Mouse (Mus musculus) CH12.LX (cell line): Measurements from ENCODE around the gene Pias1. TPM values are rescaled to one million over a fixed set of nuclear protein-coding genes. Genes with fewer than 3 reads are reported as not detected.

Source experiments
- DNase-seq: peaks from one replicate; pipeline ENCODE4 v3.0.0-alpha.2; 2013; ENCODE audit errors: extremely low read depth
- H3K27ac ChIP-seq: 2 replicates; pipeline ENCODE4 v1.5.1; 2012; ENCODE audit warnings: low read depth, mild to moderate bottlenecking, control low read depth, moderate library complexity; ENCODE audit not compliant: insufficient read depth
- H3K27me3 ChIP-seq: replicated peaks from 2 replicates; pipeline ENCODE3; 2012; ENCODE audit warnings: inconsistent platforms
- H3K36me3 ChIP-seq, 2 experiments: replicated peaks in 1 of 2; 2 replicates each; pipeline versions ENCODE3 to v1.6.1; 2012; ENCODE audit warnings: inconsistent platforms in 1 of 2, low read length in 1 of 2, mild to moderate bottlenecking in 1 of 2, mixed read lengths in 1 of 2, moderate library complexity in 1 of 2; ENCODE audit not compliant: control insufficient read depth in 1 of 2, insufficient read depth in 1 of 2
- H3K4me1 ChIP-seq, 2 experiments: 2 replicates each; pipeline ENCODE4 v1.6.1; 2012; ENCODE audit warnings: inconsistent platforms in 1 of 2, moderate library complexity in 1 of 2; ENCODE audit not compliant: insufficient read depth in 2 of 2, control insufficient read depth in 1 of 2
- H3K4me2 ChIP-seq: 2 replicates; pipeline ENCODE4 v1.6.1; 2012; ENCODE audit warnings: low read depth, mild to moderate bottlenecking, control low read depth; ENCODE audit not compliant: poor library complexity, insufficient read depth, severe bottlenecking
- H3K4me3 ChIP-seq, 3 experiments: fragments of 150-350 bp in 1 of 3; sonication (generic) in 1 of 3; replicated peaks in 1 of 3; 2 replicates each; pipeline versions ENCODE3 to v1.5.1; 2011 to 2012; ENCODE audit warnings: low read depth in 2 of 3, low read length in 2 of 3, mild to moderate bottlenecking in 2 of 3, moderate library complexity in 2 of 3, control low read depth in 1 of 3, improper control_type of control experiment in 1 of 3, inconsistent platforms in 1 of 3, mixed read lengths in 1 of 3; ENCODE audit not compliant: poor library complexity in 1 of 3
- H3K79me2 ChIP-seq: replicated peaks from 2 replicates; pipeline ENCODE4 v1.6.1; 2012; ENCODE audit warnings: mild to moderate bottlenecking, moderate library complexity; ENCODE audit not compliant: control insufficient read depth, poor library complexity, insufficient read depth, severe bottlenecking; ENCODE audit errors: extremely low read depth
- H3K9ac ChIP-seq: 2 replicates; pipeline ENCODE4 v1.6.1; 2012; ENCODE audit warnings: low read depth, mild to moderate bottlenecking, control low read depth, moderate library complexity; ENCODE audit not compliant: insufficient read depth
- H3K9me3 ChIP-seq: replicated peaks from 2 replicates; pipeline ENCODE3; 2012; ENCODE audit warnings: low read length, inconsistent platforms, mixed read lengths
- BHLHE40 ChIP-seq: IDR thresholded peaks from 2 replicates; pipeline ENCODE4 v1.6.1; 2011; ENCODE audit warnings: mild to moderate bottlenecking, low read depth, low read length, improper control_type of control experiment
- CHD1 ChIP-seq: IDR thresholded peaks from 2 replicates; pipeline ENCODE4 v1.6.1; 2012; ENCODE audit warnings: low read depth, low read length, improper control_type of control experiment, inconsistent platforms
- CHD2 ChIP-seq: IDR thresholded peaks from 2 replicates; pipeline ENCODE4 v1.6.1; 2011; ENCODE audit warnings: low read length, improper control_type of control experiment
- CTCF ChIP-seq, 2 experiments: IDR thresholded peaks in 1 of 2; conservative IDR thresholded peaks in 1 of 2; 2 replicates each; pipeline ENCODE4 v1.5.1; 2011 to 2012; ENCODE audit warnings: low read depth in 2 of 2, low read length in 2 of 2, improper control_type of control experiment in 1 of 2, inconsistent platforms in 1 of 2, mild to moderate bottlenecking in 1 of 2, moderate library complexity in 1 of 2
- E2F4 ChIP-seq: IDR thresholded peaks from 2 replicates; pipeline ENCODE4 v1.6.1; 2011; ENCODE audit warnings: low read depth, low read length, improper control_type of control experiment; ENCODE audit not compliant: insufficient replicate concordance
- ELF1 ChIP-seq: IDR thresholded peaks from 2 replicates; pipeline ENCODE4 v1.6.1; 2014; ENCODE audit warnings: low read depth, mild to moderate bottlenecking, inconsistent platforms, low read length, improper control_type of control experiment
- EP300 ChIP-seq: IDR thresholded peaks from 2 replicates; pipeline ENCODE4 v1.6.1; 2011; ENCODE audit warnings: low read length, improper control_type of control experiment
- ETS1 ChIP-seq: conservative IDR thresholded peaks from 2 replicates; pipeline ENCODE4 v1.6.1; 2012; ENCODE audit warnings: low read depth, mild to moderate bottlenecking, inconsistent platforms, low read length, improper control_type of control experiment, moderate library complexity
- GABPA ChIP-seq: IDR thresholded peaks from 2 replicates; pipeline ENCODE4 v1.6.1; 2012; ENCODE audit warnings: low read depth, low read length, improper control_type of control experiment, inconsistent platforms; ENCODE audit not compliant: insufficient replicate concordance
- HCFC1 ChIP-seq: IDR thresholded peaks from 2 replicates; pipeline ENCODE4 v1.6.1; 2012; ENCODE audit warnings: low read depth, mild to moderate bottlenecking, inconsistent platforms, low read length, improper control_type of control experiment
- IRF4 ChIP-seq: IDR thresholded peaks from 2 replicates; pipeline ENCODE4 v1.6.1; 2014; ENCODE audit warnings: low read depth, mild to moderate bottlenecking, inconsistent platforms, low read length, improper control_type of control experiment
- JUN ChIP-seq: IDR thresholded peaks from 2 replicates; pipeline ENCODE4 v1.6.1; 2011; ENCODE audit warnings: low read depth, mild to moderate bottlenecking, low read length, improper control_type of control experiment, moderate library complexity; ENCODE audit not compliant: insufficient read depth
- JUND ChIP-seq: conservative IDR thresholded peaks from 2 replicates; pipeline ENCODE4 v1.6.1; 2011; ENCODE audit warnings: low read depth, low read length, improper control_type of control experiment
- KAT2A ChIP-seq: IDR thresholded peaks from 2 replicates; pipeline ENCODE4 v1.6.1; 2012; ENCODE audit warnings: low read length, improper control_type of control experiment, inconsistent platforms; ENCODE audit not compliant: insufficient replicate concordance
- MAFK ChIP-seq: IDR thresholded peaks from 2 replicates; pipeline ENCODE4 v1.6.1; 2011; ENCODE audit warnings: low read length, improper control_type of control experiment; ENCODE audit not compliant: insufficient replicate concordance
- MAX ChIP-seq: IDR thresholded peaks from 2 replicates; pipeline ENCODE4 v1.6.1; 2011; ENCODE audit warnings: low read length, improper control_type of control experiment
- MAZ ChIP-seq: IDR thresholded peaks from 2 replicates; pipeline ENCODE4 v1.6.1; 2012; ENCODE audit warnings: low read depth, mild to moderate bottlenecking, inconsistent platforms, low read length, improper control_type of control experiment, moderate library complexity
- MEF2A ChIP-seq: IDR thresholded peaks from 2 replicates; pipeline ENCODE4 v1.6.1; 2014; ENCODE audit warnings: low read depth, mild to moderate bottlenecking, inconsistent platforms, low read length, improper control_type of control experiment, borderline replicate concordance
- MXI1 ChIP-seq: IDR thresholded peaks from 2 replicates; pipeline ENCODE4 v1.6.1; 2011; ENCODE audit warnings: mild to moderate bottlenecking, low read depth, low read length, improper control_type of control experiment
- MYC ChIP-seq: IDR thresholded peaks from 2 replicates; pipeline ENCODE4 v1.6.1; 2011; ENCODE audit warnings: low read depth, mild to moderate bottlenecking, improper control_type of control experiment, low read length
- NELFE ChIP-seq: IDR thresholded peaks from 2 replicates; pipeline ENCODE4 v1.6.1; 2011; ENCODE audit warnings: low read depth, low read length, improper control_type of control experiment
- NRF1 ChIP-seq: IDR thresholded peaks from 2 replicates; pipeline ENCODE4 v1.6.1; 2014; ENCODE audit warnings: low read depth, mild to moderate bottlenecking, inconsistent platforms, low read length, improper control_type of control experiment, moderate library complexity
- PAX5 ChIP-seq: IDR thresholded peaks from 2 replicates; pipeline ENCODE4 v1.6.1; 2012; ENCODE audit warnings: low read length, inconsistent platforms, mixed read lengths
- POLR2A ChIP-seq: IDR thresholded peaks from 2 replicates; pipeline ENCODE4 v1.6.1; 2011; ENCODE audit warnings: low read depth, mild to moderate bottlenecking, improper control_type of control experiment, low read length
- POLR2AphosphoS2 ChIP-seq: IDR thresholded peaks from 2 replicates; pipeline ENCODE4 v1.6.1; 2011; ENCODE audit warnings: low read depth, low read length, improper control_type of control experiment
- RAD21 ChIP-seq: IDR thresholded peaks from 2 replicates; pipeline ENCODE4 v1.6.1; 2011; ENCODE audit warnings: low read depth, mild to moderate bottlenecking, low read length, improper control_type of control experiment, moderate library complexity
- RCOR1 ChIP-seq: conservative IDR thresholded peaks from 2 replicates; pipeline ENCODE4 v1.6.1; 2012; ENCODE audit warnings: low read depth, mild to moderate bottlenecking, inconsistent platforms, low read length, improper control_type of control experiment
- SIN3A ChIP-seq: IDR thresholded peaks from 2 replicates; pipeline ENCODE4 v1.6.1; 2012; ENCODE audit warnings: low read length, improper control_type of control experiment, inconsistent platforms
- SMC3 ChIP-seq: IDR thresholded peaks from 2 replicates; pipeline ENCODE4 v1.6.1; 2011; ENCODE audit warnings: low read depth, low read length, improper control_type of control experiment
- TBP ChIP-seq: conservative IDR thresholded peaks from 2 replicates; pipeline ENCODE4 v1.6.1; 2011; ENCODE audit warnings: low read depth, low read length, improper control_type of control experiment
- TCF12 ChIP-seq: IDR thresholded peaks from 2 replicates; pipeline ENCODE4 v1.6.1; 2014; ENCODE audit warnings: low read depth, mild to moderate bottlenecking, inconsistent platforms, low read length, improper control_type of control experiment
- UBTF ChIP-seq: IDR thresholded peaks from 2 replicates; pipeline ENCODE4 v1.6.1; 2012; ENCODE audit warnings: low read depth, mild to moderate bottlenecking, inconsistent platforms, low read length, improper control_type of control experiment, moderate library complexity
- USF1 ChIP-seq: IDR thresholded peaks from 2 replicates; pipeline ENCODE4 v1.6.1; 2014; ENCODE audit warnings: low read depth, mild to moderate bottlenecking, inconsistent platforms, low read length, improper control_type of control experiment
- USF2 ChIP-seq: conservative IDR thresholded peaks from 2 replicates; pipeline ENCODE4 v1.6.1; 2011; ENCODE audit warnings: low read depth, low read length, improper control_type of control experiment
- ZC3H11A ChIP-seq: IDR thresholded peaks from 2 replicates; pipeline ENCODE4 v1.6.1; 2012; ENCODE audit warnings: low read depth, mild to moderate bottlenecking, inconsistent platforms, low read length, improper control_type of control experiment
- ZKSCAN1 ChIP-seq: IDR thresholded peaks from 2 replicates; pipeline ENCODE4 v1.6.1; 2012; ENCODE audit warnings: low read depth, inconsistent platforms, low read length, improper control_type of control experiment, borderline replicate concordance
- ZMIZ1 ChIP-seq: IDR thresholded peaks from 2 replicates; pipeline ENCODE4 v1.6.1; 2012; ENCODE audit warnings: low read depth, mild to moderate bottlenecking, inconsistent platforms, low read length, improper control_type of control experiment
- ZNF384 ChIP-seq: IDR thresholded peaks from 2 replicates; pipeline ENCODE4 v1.6.1; 2012; ENCODE audit warnings: low read depth, low read length, improper control_type of control experiment, inconsistent platforms
- dilution Hi-C: fragments of 300-500 bp; cut with MboI; formaldehyde crosslinking; loops from 2 replicates; pipeline ENCODE4 v1.14.3; 2020; ENCODE audit warnings: low sequenced_read_pairs; ENCODE audit not compliant: extremely low pct_unique_long_range_greater_than_20kb, extremely low pct_ligation_motif_present
- in situ Hi-C: fragments of 300-500 bp; cut with MboI; formaldehyde crosslinking; loops from 3 replicates; pipeline ENCODE4 v1.14.3; 2019; ENCODE audit warnings: low sequenced_read_pairs, low pct_ligation_motif_present, low pct_unique_long_range_greater_than_20kb, mixed read lengths
- polyA plus RNA-seq: library from polyadenylated mRNA; unstranded; fragments of >175 nt; gene quantifications from 2 replicates; pipeline ENCODE4 v1.2.1, GENCODE M21; 2012; ENCODE audit warnings: low read depth; ENCODE audit not compliant: insufficient read length
- total RNA-seq, 2 experiments: library from RNA; depleted of rRNA; stranded (reverse); fragments of 300-350 nt in 1 of 2; fragments of >200 nt in 1 of 2; gene quantifications; 2 replicates each; pipeline ENCODE4 v1.2.3; 2012 to 2014

Gene Pias1
- total and polyA plus RNA-seq, 3 experiments = 8.0 to 22.7 (median 11.9) TPM

GRCm38 (mm10) chr9:62847694-62848093 is 140.0 kb downstream of the Pias1 start:
- Histone ChIP-seq H3K4me3 (no peak overlapping the region), H3K36me3 (peaks cover 16 to 73% of the 10 kb centered on the region in 2 experiments), H3K4me1 (peaks cover 8 to 57% of the 10 kb centered on the region in 2 experiments; a peak in 3 of 4 replicates), H3K27me3 (no peaks in the 10 kb centered on the region), H3K9me3 (no peaks in the 10 kb centered on the region), H3K9ac (no peak overlapping the region), H3K79me2 (no peaks in the 10 kb centered on the region), H3K27ac (no peak overlapping the region), H3K4me2 (no peak overlapping the region)
- DNase-seq = peak; percentile 83
- dilution Hi-C loops (no loop called here), in situ Hi-C loops (loop anchor here (10.0 kb wide), 1 partner anchor 257 kb away; no protein-coding TSS in a partner anchor)
- TF ChIP-seq UBTF = no peak
- no peak for TF ChIP-seq GABPA
- 0 out of 2 replicates have a peak, but pooled peaks have one; percentile 51 for TF ChIP-seq RCOR1
- no peak for TF ChIP-seq KAT2A
- 0 out of 2 replicates have a peak, but pooled peaks have one; percentile 29 for TF ChIP-seq TCF12
- TF ChIP-seq JUN = no peak
- TF ChIP-seq MEF2A = 0 out of 2 replicates have a peak, but pooled peaks have one; percentile 46
- no peak for TF ChIP-seq MXI1
- TF ChIP-seq SMC3 = peak; percentile 94
- no peak for TF ChIP-seq EP300
- no peak for TF ChIP-seq CHD2
- peak; percentile 96 to 100 for TF ChIP-seq CTCF (conservative IDR thresholded peaks at IDR 0.05 in 1 of 2, IDR thresholded peaks at IDR 0.05 in 1 of 2; ENCODE audit: low read depth in 2 of 2, low read length in 2 of 2)
- no peak for TF ChIP-seq CHD1
- peak; percentile 34; the same call in 1 of the 2 replicates for TF ChIP-seq MAX
- peak; percentile 55; the same call in 1 of the 2 replicates for TF ChIP-seq ELF1
- peak; percentile 82 for TF ChIP-seq RAD21
- no peak for TF ChIP-seq NRF1
- no peak; the same call in 1 of the 2 replicates for TF ChIP-seq ZC3H11A
- peak; percentile 22; the same call in 1 of the 2 replicates for TF ChIP-seq MYC
- TF ChIP-seq ETS1 = no peak; the same call in 1 of the 2 replicates
- peak; percentile 21; the same call in 1 of the 2 replicates for TF ChIP-seq BHLHE40
- no peak for TF ChIP-seq E2F4
- peak; percentile 25; the same call in 1 of the 2 replicates for TF ChIP-seq HCFC1
- TF ChIP-seq POLR2A = no peak
- no peak for TF ChIP-seq TBP
- TF ChIP-seq MAFK = no peak
- peak; percentile 49; the same call in 1 of the 2 replicates for TF ChIP-seq MAZ
- TF ChIP-seq ZKSCAN1 = no peak
- no peak for TF ChIP-seq ZMIZ1
- TF ChIP-seq USF2 = no peak
- TF ChIP-seq POLR2AphosphoS2 = no peak
- no peak for TF ChIP-seq JUND
- no peak for TF ChIP-seq USF1
- TF ChIP-seq ZNF384 = no peak
- peak; percentile 50; the same call in 1 of the 2 replicates for TF ChIP-seq SIN3A
- peak; percentile 78; the same call in 1 of the 2 replicates for TF ChIP-seq NELFE
- TF ChIP-seq PAX5 = no peak
- TF ChIP-seq IRF4 = no peak; the same call in 1 of the 2 replicates
